Mouse (Mus musculus) adrenal gland, postnatal 0 days (tissue): Measurements from ENCODE around the gene Cdpf1. TPM values are rescaled to one million over a fixed set of nuclear protein-coding genes. Genes with fewer than 3 reads are reported as not detected.

Source experiments
- polyA plus RNA-seq: library from polyadenylated mRNA; unstranded; fragments of >200 nt; fragmentation: Nextera tagmentation; extraction: Ambion mirVana; gene quantifications from 2 replicates; pipeline ENCODE4 v1.2.1, GENCODE M21; 2015

The Cdpf1 gene
- 47.7 and 58.1 TPM in 2 replicates for polyA plus RNA-seq

DNA sequence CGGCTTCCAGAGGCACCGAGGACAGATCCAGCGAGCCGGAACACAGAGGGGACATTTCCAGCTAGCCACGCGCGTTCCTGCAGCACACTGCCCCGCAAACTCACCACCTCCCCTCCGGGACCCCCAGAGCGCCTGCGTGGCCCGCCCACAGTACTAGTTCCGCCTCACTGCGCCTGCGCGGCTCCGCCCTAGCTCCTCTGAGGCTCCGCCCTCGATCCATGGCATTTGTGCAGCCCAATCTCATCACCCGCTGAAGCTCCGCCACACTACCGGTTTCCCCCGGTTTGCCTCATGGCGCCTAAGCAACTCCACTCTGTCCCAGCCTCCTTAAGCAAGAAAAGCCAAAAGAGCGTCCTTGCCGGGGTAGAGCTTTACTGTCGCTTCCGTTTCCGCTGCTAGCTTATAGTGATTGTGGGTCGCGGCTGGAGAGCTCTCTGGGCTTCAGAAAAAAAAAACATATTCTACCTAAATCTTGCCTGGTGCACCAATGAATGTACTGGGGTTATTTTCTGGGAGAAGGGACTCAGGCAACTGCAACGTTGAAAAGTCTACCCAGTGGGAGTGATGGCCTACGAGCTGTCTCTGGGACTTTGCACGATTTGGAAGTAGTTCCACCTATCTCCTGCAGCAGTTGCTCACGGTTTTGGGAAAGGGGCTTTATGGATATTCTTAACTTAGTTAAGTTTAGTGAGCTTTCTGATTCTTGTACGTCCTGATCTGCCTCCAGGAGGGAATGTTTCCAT lies at the start of gene Cdpf1:
Gene Cdpf1 (minus strand): TSS at position 163 of the 743 bp plus-strand sequence.

GRCm38 (mm10) chr15:85859490-85860031 lies 48.1 kb upstream of the Cdpf1 start, which contains the start of gene Gtse1:
Gene Gtse1, plus strand, starts transcription at chr15:85859745.

DNA sequence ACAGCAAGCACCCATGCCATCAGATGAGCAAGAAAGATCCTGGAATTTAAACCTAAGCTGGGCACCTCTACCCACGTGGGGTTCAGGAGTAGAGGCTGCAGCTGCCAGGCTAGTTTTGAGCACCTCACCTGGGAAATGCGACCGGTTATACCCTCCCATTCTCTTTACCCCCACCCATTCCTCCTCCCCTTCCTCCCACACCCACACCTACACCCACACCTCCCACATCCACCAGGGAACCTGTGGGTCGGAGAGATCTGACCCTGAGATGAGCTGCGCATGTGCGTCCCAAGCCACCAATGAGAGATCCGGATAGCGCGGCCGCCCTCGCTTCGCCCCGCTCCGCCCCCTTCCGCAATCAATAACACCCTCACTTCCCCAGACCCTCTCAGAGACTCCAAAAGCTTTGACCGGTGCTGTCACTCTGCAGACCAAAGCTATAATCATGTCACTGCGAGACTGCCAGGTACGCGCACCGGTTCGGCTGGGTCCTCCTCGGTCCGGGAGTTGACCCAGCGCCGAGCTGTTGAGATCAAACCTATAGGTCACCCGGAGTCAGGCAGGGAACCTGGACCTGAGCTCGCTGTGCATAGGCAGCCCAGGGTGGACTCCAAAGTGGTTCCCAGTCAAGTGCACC lies 20.6 kb upstream of the Cdpf1 start, which contains the start of gene Ttc38:
Gene Ttc38 (plus strand): TSS at position 353 of the 637 bp plus-strand sequence.

DNA sequence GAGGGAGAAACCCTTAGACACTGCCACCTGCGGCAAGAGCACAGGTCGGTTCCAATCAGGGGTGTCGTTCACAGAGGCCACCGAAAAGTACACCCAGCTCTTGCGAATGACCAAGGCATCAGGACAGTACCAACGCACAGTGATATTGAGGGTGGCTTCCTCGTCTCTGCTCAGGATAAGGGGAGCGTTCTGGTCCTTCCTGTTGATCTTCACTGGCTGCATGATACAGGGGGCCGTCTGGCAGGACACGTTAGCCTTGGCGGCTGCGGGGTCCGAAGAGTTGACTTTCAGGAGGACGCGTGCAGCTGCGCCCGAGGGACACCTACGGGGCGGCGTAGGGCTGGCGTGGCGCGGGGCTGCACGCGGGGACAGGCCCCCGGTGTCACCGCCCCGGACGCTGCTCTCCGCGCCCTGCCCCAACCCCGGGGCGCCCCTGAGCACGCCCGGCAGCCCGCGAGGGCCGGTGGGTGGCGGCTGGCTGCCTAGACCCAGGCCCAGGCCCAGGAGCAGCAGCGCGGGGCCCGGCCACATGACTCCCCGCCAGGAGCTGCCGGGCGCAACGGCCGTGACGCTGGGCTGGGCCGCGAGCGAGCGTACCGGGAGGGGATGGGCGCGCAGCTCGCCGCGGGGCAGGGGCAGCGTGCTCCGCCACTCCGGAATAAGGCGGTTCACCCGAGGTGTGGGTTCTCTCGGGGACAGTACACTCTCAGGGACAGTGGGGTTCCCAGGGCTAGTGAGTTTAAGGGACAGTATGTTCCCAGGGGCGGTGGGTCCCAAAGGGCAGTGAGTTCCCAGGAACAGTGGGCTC lies 9.9 kb upstream of the Cdpf1 start, which contains the start of gene Pkdrej:
Gene Pkdrej (minus strand): TSS at position 532 of the 808 bp plus-strand sequence.

Other genes with a start within 250 kb of the Cdpf1 start
- gene Wnt7b, start 229.2 kb downstream of the Cdpf1 start, polyA plus RNA-seq: 0.41 and 0.72 TPM in 2 replicates
- gene Ppara, start 76.7 kb downstream of the Cdpf1 start, polyA plus RNA-seq: 9.6 and 12.3 TPM in 2 replicates
- 0.05 and 0.07 TPM in 2 replicates for gene Pkdrej, start 10.0 kb upstream of the Cdpf1 start, polyA plus RNA-seq
- 6.8 and 10.6 TPM in 2 replicates for gene Ttc38, start 20.6 kb upstream of the Cdpf1 start, polyA plus RNA-seq
- gene Gtse1, start 48.0 kb upstream of the Cdpf1 start, polyA plus RNA-seq: 4.7 and 5.7 TPM in 2 replicates
- gene Trmu, start 67.6 kb upstream of the Cdpf1 start, polyA plus RNA-seq: 18.0 and 30.0 TPM in 2 replicates
- 0.44 and 0.51 TPM in 2 replicates for gene Celsr1, start 222.1 kb upstream of the Cdpf1 start, polyA plus RNA-seq
- 10.5 and 12.2 TPM in 2 replicates for gene Gramd4, start 246.0 kb upstream of the Cdpf1 start, polyA plus RNA-seq